Mouse (Mus musculus) kidney, postnatal 25 days (tissue): Measurements from ENCODE around the gene Olfr1109.

ENCODE experiments used
- DNase-seq, 2 experiments: peaks; one replicate each; pipeline ENCODE4 v3.0.0; 2021; ENCODE audit warnings: mixed read lengths in 2 of 2

The Olfr1109 gene

GRCm38 (mm10) chr2:87095908-87096307 lies at the start of gene Olfr1109:
Olfr1109 (minus strand) TSS chr2:87096008.
- no peak for DNase-seq

GRCm38 (mm10) chr2:87140200-87140599 lies 44.4 kb upstream of the Olfr1109 start, which contains the start of gene Olfr1110:
Olfr1110 (minus strand) TSS chr2:87140300.
- no peak for DNase-seq

GRCm38 (mm10) chr2:87114467-87114866 lies 18.7 kb upstream of the Olfr1109 start, which contains the start of gene Olfr259:
Olfr259 (minus strand) TSS chr2:87114567.
- DNase-seq = no peak

DNA sequence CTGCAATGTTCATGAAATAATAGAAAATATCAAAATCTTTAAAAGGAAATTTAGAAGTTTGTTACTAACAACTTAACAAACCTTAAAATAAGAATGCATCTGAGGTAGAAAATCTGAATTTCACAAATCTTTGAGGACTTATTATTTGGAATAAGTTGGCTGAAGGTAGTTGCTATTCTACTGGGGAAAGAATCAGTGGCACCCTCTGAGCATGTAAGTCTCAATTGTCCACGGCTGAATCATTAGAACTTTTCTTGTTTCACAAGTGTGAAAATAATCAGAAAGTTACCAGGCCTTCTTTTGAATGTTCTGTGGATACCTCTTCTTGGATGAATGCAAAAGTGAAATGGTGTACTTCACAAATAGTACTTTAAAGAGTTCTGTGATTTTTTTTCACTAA lies 20.1 kb downstream of the Olfr1109 start, which contains the start of gene Olfr1107:
TSS of gene Olfr1107 (minus strand) at position 101 of the 400 bp plus-strand sequence.
- no peak for DNase-seq

DNA sequence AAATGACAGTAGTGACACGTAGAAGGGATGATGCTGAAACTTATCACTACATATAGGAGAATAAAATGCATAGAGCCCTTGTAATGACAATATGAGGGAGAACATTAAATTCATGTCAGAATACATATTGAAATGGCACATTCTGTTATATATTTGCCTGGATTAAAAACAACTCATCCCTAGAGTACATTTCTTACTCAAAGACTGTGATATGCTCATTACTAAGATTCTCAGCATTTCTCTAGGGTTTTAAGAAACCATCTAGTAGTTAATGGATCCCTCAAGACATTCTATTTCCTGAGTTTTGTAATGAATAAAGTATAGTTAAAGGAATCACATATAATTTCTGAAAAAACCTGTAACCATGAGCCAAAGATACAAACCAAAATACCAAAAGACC lies 43.6 kb downstream of the Olfr1109 start, which contains the start of gene Olfr1106:
TSS of gene Olfr1106 (minus strand) at position 101 of the 400 bp plus-strand sequence.
- no peak for DNase-seq
